Mouse (Mus musculus) adrenal gland, adult 8-10 months (tissue): ENCODE measurements around the gene Btnl10. TPM values are rescaled to one million over a fixed set of nuclear protein-coding genes. Genes with fewer than 3 reads are reported as not detected.

Experiments used
- DNase-seq: peaks from one replicate; pipeline ENCODE4 v3.0.0; 2022
- microRNA-seq, 2 experiments: library from miRNA; unstranded; fragments of <30 nt; microRNA quantifications; one replicate each; pipeline ENCODE4 v1.2.0; 2022
- total RNA-seq, 4 experiments: library from RNA; stranded (reverse); gene quantifications; 2 replicates each; pipeline ENCODE4 v1.2.4; 2022

The Btnl10 gene
- total RNA-seq, 4 experiments from 2014 or later, result not detected

- peak; percentile 78 for DNase-seq
Observed at GRCm38 (mm10) chr11:58959921-58960465, 42.3 kb downstream of the Btnl10 start.

GRCm38 (mm10) chr11:58961364-58962177 lies 43.9 kb downstream of the Btnl10 start:
- no peak for DNase-seq

- no peak for DNase-seq
Observed at GRCm38 (mm10) chr11:58963543-58963942, 45.8 kb downstream of the Btnl10 start.

- DNase-seq, result no peak
Observed at GRCm38 (mm10) chr11:58964216-58964615, 46.5 kb downstream of the Btnl10 start.

- DNase-seq, result no peak
Observed at GRCm38 (mm10) chr11:58965001-58965760, 47.5 kb downstream of the Btnl10 start.

GRCm38 (mm10) chr11:58967346-58967745 lies 49.6 kb downstream of the Btnl10 start:
- DNase-seq, result no peak

- no peak for DNase-seq
Observed at GRCm38 (mm10) chr11:58968551-58968950, 50.8 kb downstream of the Btnl10 start.

- DNase-seq, result no peak
Observed at GRCm38 (mm10) chr11:58969027-58969426, 51.3 kb downstream of the Btnl10 start.

GRCm38 (mm10) chr11:58969659-58970058 lies 52.0 kb downstream of the Btnl10 start:
- no peak for DNase-seq

- DNase-seq, result no peak
Observed at GRCm38 (mm10) chr11:58970831-58971530, 53.3 kb downstream of the Btnl10 start.

- no peak for DNase-seq
Observed at GRCm38 (mm10) chr11:58971796-58972195, 54.1 kb downstream of the Btnl10 start.

GRCm38 (mm10) chr11:58974414-58974813 lies 56.7 kb downstream of the Btnl10 start:
- no peak for DNase-seq

Small RNA genes lying within 50 kb of the gene (microRNA-seq; reads per million reads assigned to microRNA genes)
- gene Gm44313, result 0.18 to 0.50 reads per million in 2 experiments

Other genes with a start within 250 kb of the Btnl10 start
- gene Olfr320, start 236.8 kb upstream of the Btnl10 start, total RNA-seq, result not detected
- gene Olfr319, start 218.7 kb upstream of the Btnl10 start, total RNA-seq, result not detected
- gene Olfr318, start 193.9 kb upstream of the Btnl10 start, total RNA-seq, result not detected
- not detected for gene Olfr317, start 178.7 kb upstream of the Btnl10 start, total RNA-seq
- gene Olfr316, start 165.2 kb upstream of the Btnl10 start, total RNA-seq, result not detected
- gene Olfr315, start 144.7 kb upstream of the Btnl10 start, total RNA-seq, result not detected
- gene Olfr314, start 135.0 kb upstream of the Btnl10 start, total RNA-seq, result not detected
- gene Fam183b, start 115.9 kb upstream of the Btnl10 start, total RNA-seq, result 1 to 10 TPM; 2.4 to 3.7 (median 2.9) TPM
- gene Olfr313, start 102.9 kb upstream of the Btnl10 start, total RNA-seq, result not detected
- gene Olfr312, start 88.7 kb upstream of the Btnl10 start, total RNA-seq, result not detected
- not detected for gene Olfr311, start 78.7 kb upstream of the Btnl10 start, total RNA-seq
- gene Gm12258, start 70.8 kb upstream of the Btnl10 start, total RNA-seq, result 10 to 100 TPM in 2 of 4 experiments, 1 to 10 TPM in 2; 4.4 to 15.0 (median 10.3) TPM
- gene 2810021J22Rik, start 50.7 kb upstream of the Btnl10 start, total RNA-seq, result 10 to 100 TPM in 1 of 4 experiments, 1 to 10 TPM in 3; 4.7 to 10.8 (median 7.9) TPM
- gene Zfp39, start 13.7 kb upstream of the Btnl10 start, total RNA-seq, result 1 to 10 TPM; 3.8 to 6.3 (median 5.8) TPM
- gene Rnf187, start 21.0 kb downstream of the Btnl10 start, total RNA-seq, result 100 to 1,000 TPM; 179 to 200 (median 190) TPM
- 10 to 100 TPM in 2 of 4 experiments, 1 to 10 TPM in 2; 3.3 to 12.2 (median 7.8) TPM for gene Hist3h2ba, start 31.0 kb downstream of the Btnl10 start, total RNA-seq
- gene Hist3h2a, start 36.8 kb downstream of the Btnl10 start, total RNA-seq, result 10 to 100 TPM; 18.8 to 28.5 (median 26.2) TPM
- gene Trim17, start 36.8 kb downstream of the Btnl10 start, total RNA-seq, result under 1 TPM; 0.21 to 0.59 (median 0.46) TPM
- 10 to 100 TPM; 23.2 to 38.7 (median 31.3) TPM for gene Trim11, start 60.2 kb downstream of the Btnl10 start, total RNA-seq
- gene Obscn, start 218.5 kb downstream of the Btnl10 start, total RNA-seq, result 1 to 10 TPM; 1.5 to 2.2 (median 1.6) TPM
- gene Iba57, start 245.8 kb downstream of the Btnl10 start, total RNA-seq, result 10 to 100 TPM; 19.3 to 23.3 (median 21.1) TPM